Mouse (Mus musculus) megakaryocyte, embryonic 14.5 days (primary cell): ENCODE measurements around the gene Chrna1. TPM values are rescaled to one million over a fixed set of nuclear protein-coding genes. Genes with fewer than 3 reads are reported as not detected.

Experiments
- H3K27me3 ChIP-seq: replicated peaks from 2 replicates; pipeline ENCODE3; 2012; ENCODE audit warnings: inconsistent platforms
- H3K36me3 ChIP-seq: replicated peaks from 2 replicates; pipeline ENCODE3; 2012; ENCODE audit warnings: low read length, inconsistent platforms, mixed read lengths
- H3K4me1 ChIP-seq: 2 replicates; pipeline ENCODE4 v1.6.1; 2012; ENCODE audit warnings: inconsistent platforms
- H3K4me3 ChIP-seq: replicated peaks from 2 replicates; pipeline ENCODE3; 2012; ENCODE audit warnings: moderate library complexity, mild to moderate bottlenecking, inconsistent platforms
- H3K9me3 ChIP-seq: 2 replicates; pipeline ENCODE4 v1.6.1; 2012; ENCODE audit warnings: inconsistent platforms
- FLI1 ChIP-seq: IDR thresholded peaks from 2 replicates; pipeline ENCODE4 v1.6.1; 2012; ENCODE audit warnings: low read length, inconsistent platforms, mixed read lengths
- GATA1 ChIP-seq: IDR thresholded peaks from 3 replicates; pipeline ENCODE4 v1.6.1; 2012; ENCODE audit warnings: mixed read lengths, low read length, inconsistent platforms, borderline replicate concordance
- polyA plus RNA-seq: library from polyadenylated mRNA; stranded (reverse); fragments of >175 nt; gene quantifications from 2 replicates; pipeline ENCODE4 v1.2.3, GENCODE M21; 2012; ENCODE audit warnings: low replicate concordance; ENCODE audit not compliant: insufficient read depth

Chrna1 gene
- polyA plus RNA-seq, 1 experiment, result not detected

- Histone ChIP-seq H3K4me1 (peaks cover 81% of the 10 kb centered on the region), H3K27me3 (peaks cover 1% of the 10 kb centered on the region), H3K36me3 (no peaks in the 10 kb centered on the region), H3K4me3 (no peak overlapping the region), H3K9me3 (no peaks in the 10 kb centered on the region)
- TF ChIP-seq FLI1, result no peak
- TF ChIP-seq GATA1, result no peak
These were observed 28.3 kb upstream of the Chrna1 start for GRCm38 (mm10) chr2:73608391-73608790.

- H3K4me3 ChIP-seq, result peak overlapping the region; percentile 72
- no peaks in the 10 kb centered on the region for H3K27me3 ChIP-seq
- H3K9me3 ChIP-seq, result no peaks in the 10 kb centered on the region
- H3K4me1 ChIP-seq, result peaks cover 75% of the 10 kb centered on the region
- no peaks in the 10 kb centered on the region for H3K36me3 ChIP-seq
- TF ChIP-seq GATA1 (0 out of 3 replicates have a peak, but pooled peaks have one; percentile 44), FLI1 (no peak)
These were observed 27.5 kb upstream of the Chrna1 start for GRCm38 (mm10) chr2:73607609-73608008.

GRCm38 (mm10) chr2:73607146-73607545 lies 27.0 kb upstream of the Chrna1 start:
- no peaks in the 10 kb centered on the region for H3K9me3 ChIP-seq
- no peaks in the 10 kb centered on the region for H3K27me3 ChIP-seq
- H3K4me3 ChIP-seq, result peak overlapping the region; percentile 81
- H3K36me3 ChIP-seq, result no peaks in the 10 kb centered on the region
- TF ChIP-seq GATA1 (no peak), FLI1 (no peak)
- H3K4me1 ChIP-seq, result peaks cover 70% of the 10 kb centered on the region

GRCm38 (mm10) chr2:73606616-73607015 lies 26.5 kb upstream of the Chrna1 start:
- peaks cover 2% of the 10 kb centered on the region for H3K27me3 ChIP-seq
- H3K36me3 ChIP-seq, result no peaks in the 10 kb centered on the region
- no peak for TF ChIP-seq FLI1
- no peak for TF ChIP-seq GATA1
- peak overlapping the region; percentile 81 for H3K4me3 ChIP-seq
- H3K4me1 ChIP-seq, result peaks cover 67% of the 10 kb centered on the region
- no peaks in the 10 kb centered on the region for H3K9me3 ChIP-seq

GRCm38 (mm10) chr2:73605077-73605476 lies 24.9 kb upstream of the Chrna1 start:
- Histone ChIP-seq H3K27me3 (peaks cover 2% of the 10 kb centered on the region), H3K4me1 (peaks cover 70% of the 10 kb centered on the region), H3K36me3 (no peaks in the 10 kb centered on the region), H3K9me3 (no peaks in the 10 kb centered on the region), H3K4me3 (no peak overlapping the region)
- TF ChIP-seq FLI1 (no peak), GATA1 (no peak)

GRCm38 (mm10) chr2:73604579-73604978 lies 24.4 kb upstream of the Chrna1 start:
- Histone ChIP-seq H3K4me3 (no peak overlapping the region), H3K9me3 (no peaks in the 10 kb centered on the region), H3K36me3 (no peaks in the 10 kb centered on the region), H3K4me1 (peaks cover 66% of the 10 kb centered on the region), H3K27me3 (peaks cover 2% of the 10 kb centered on the region)
- TF ChIP-seq GATA1 (no peak), FLI1 (no peak)

GRCm38 (mm10) chr2:73600650-73601049 lies 20.5 kb upstream of the Chrna1 start:
- H3K27me3 ChIP-seq, result peaks cover 7% of the 10 kb centered on the region
- peaks cover 63% of the 10 kb centered on the region for H3K4me1 ChIP-seq
- H3K36me3 ChIP-seq, result no peaks in the 10 kb centered on the region
- no peak for TF ChIP-seq FLI1
- no peak for TF ChIP-seq GATA1
- H3K9me3 ChIP-seq, result peaks cover 5% of the 10 kb centered on the region; the same call in 1 of the 2 replicates
- H3K4me3 ChIP-seq, result no peak overlapping the region

GRCm38 (mm10) chr2:73597772-73598171 lies 17.6 kb upstream of the Chrna1 start:
- Histone ChIP-seq H3K4me1 (peaks cover 62% of the 10 kb centered on the region), H3K9me3 (peaks cover 5% of the 10 kb centered on the region; the same call in 1 of the 2 replicates), H3K4me3 (no peak overlapping the region), H3K36me3 (no peaks in the 10 kb centered on the region), H3K27me3 (peaks cover 10% of the 10 kb centered on the region)
- no peak for TF ChIP-seq FLI1
- no peak for TF ChIP-seq GATA1

- TF ChIP-seq GATA1 (no peak), FLI1 (no peak)
- no peak overlapping the region for H3K4me3 ChIP-seq
- H3K9me3 ChIP-seq, result peaks cover 5% of the 10 kb centered on the region; the same call in 1 of the 2 replicates
- peaks cover 72% of the 10 kb centered on the region for H3K4me1 ChIP-seq
- peaks cover 8% of the 10 kb centered on the region for H3K27me3 ChIP-seq
- no peaks in the 10 kb centered on the region for H3K36me3 ChIP-seq
These were observed 16.6 kb upstream of the Chrna1 start for GRCm38 (mm10) chr2:73596786-73597185.

GRCm38 (mm10) chr2:73596326-73596725 lies 16.2 kb upstream of the Chrna1 start:
- TF ChIP-seq GATA1 (no peak), FLI1 (no peak)
- Histone ChIP-seq H3K4me3 (no peak overlapping the region), H3K4me1 (peaks cover 76% of the 10 kb centered on the region), H3K36me3 (no peaks in the 10 kb centered on the region), H3K9me3 (peaks cover 5% of the 10 kb centered on the region; the same call in 1 of the 2 replicates), H3K27me3 (peaks cover 8% of the 10 kb centered on the region)

GRCm38 (mm10) chr2:73593101-73593439 lies 12.9 kb upstream of the Chrna1 start:
- Histone ChIP-seq H3K27me3 (peaks cover 23% of the 10 kb centered on the region), H3K36me3 (no peaks in the 10 kb centered on the region)
- TF ChIP-seq FLI1 (no peak), GATA1 (no peak)

More at GRCm38 (mm10) chr2:73593101-73593439, 12.9 kb upstream of the Chrna1 start:
- Histone ChIP-seq H3K4me3 (peak overlapping the region; percentile 88), H3K9me3 (0 out of 2 replicates have a peak, but pooled peaks cover under 1% of the 10 kb centered on the region), H3K4me1 (peaks cover 84% of the 10 kb centered on the region)
